Mouse (Mus musculus): ENCODE measurements around the gene Tfap4.

GRCm38 (mm10) chr16:4608532-4609059, 48.9 kb upstream of the Tfap4 start:
- TF ChIP-seq CTCF (IDR thresholded peaks at IDR 0.05; ENCODE audit: low read depth) (no peak), EP300 (IDR thresholded peaks at IDR 0.05; ENCODE audit: low read depth) (no peak)
